Mouse (Mus musculus) intestine, postnatal 0 days (tissue): ENCODE data around the gene Vmn1r178. TPM values are rescaled to one million over a fixed set of nuclear protein-coding genes. Genes with fewer than 3 reads are reported as not detected.
"Not testable (repeated sequence)": the region's sequence is repeated elsewhere in the genome, so short reads cannot be mapped to it uniquely, and the experiment has no call there.

Experiments
- ATAC-seq: fragments of 200-750 bp; cut with Nextera tagmentation; 2 replicates; pipeline ENCODE4 v1.8.0; 2017; ENCODE audit warnings: mild to moderate bottlenecking, moderate TSS enrichment, moderate library complexity
- H3K27ac ChIP-seq: fragments of 300-500 bp; sonication (generic); 2 replicates; pipeline ENCODE4 v1.5.1; 2014; ENCODE audit warnings: mild to moderate bottlenecking, low read depth, low read length, moderate library complexity
- H3K27me3 ChIP-seq: fragments of 300-500 bp; sonication (generic); replicated peaks from 2 replicates; pipeline ENCODE4 v1.6.1; 2014; ENCODE audit warnings: low read length, mixed read lengths; ENCODE audit not compliant: control insufficient read depth, insufficient read depth
- H3K36me3 ChIP-seq: fragments of 300-500 bp; sonication (generic); 2 replicates; pipeline ENCODE4 v1.6.1; 2014; ENCODE audit warnings: mild to moderate bottlenecking, moderate library complexity; ENCODE audit not compliant: control insufficient read depth, insufficient read depth
- H3K4me1 ChIP-seq: fragments of 300-500 bp; sonication (generic); replicated peaks from 2 replicates; pipeline ENCODE4 v1.6.1; 2014; ENCODE audit warnings: antibody characterized with exemption, low read length, mixed read lengths; ENCODE audit not compliant: control insufficient read depth, insufficient read depth
- H3K4me2 ChIP-seq: fragments of 300-500 bp; sonication (generic); replicated peaks from 2 replicates; pipeline ENCODE4 v1.6.1; 2014; ENCODE audit warnings: low read depth, mild to moderate bottlenecking, moderate library complexity
- H3K4me3 ChIP-seq: fragments of 300-500 bp; sonication (generic); 2 replicates; pipeline ENCODE4 v1.5.1; 2014; ENCODE audit warnings: low read depth, low read length
- H3K9ac ChIP-seq: fragments of 300-500 bp; sonication (generic); 2 replicates; pipeline ENCODE4 v1.6.1; 2014; ENCODE audit warnings: mild to moderate bottlenecking, low read depth, low read length
- H3K9me3 ChIP-seq: fragments of 300-500 bp; sonication (generic); 2 replicates; pipeline ENCODE4 v1.6.1; 2016; ENCODE audit warnings: mixed run types; ENCODE audit not compliant: control insufficient read depth
- CTCF ChIP-seq: sonication (generic); IDR thresholded peaks from 2 replicates; pipeline ENCODE4 v1.5.1; 2016; ENCODE audit warnings: low read depth, mild to moderate bottlenecking, control low read depth, antibody characterized with exemption, moderate library complexity
- WGBS: fragments of 180-500 bp; shearing (Covaris S2); extraction: QIAGEN DNeasy Blood & Tissue Kit; methylation state at CpG from one replicate; pipeline ENCODE4 v1.1.7; 2014; 5-methylcytosine and 5-hydroxymethylcytosine counted together
- polyA plus RNA-seq: library from polyadenylated mRNA; unstranded; fragments of >200 nt; fragmentation: Nextera tagmentation; extraction: Ambion mirVana; gene quantifications from 2 replicates; pipeline ENCODE4 v1.2.1, GENCODE M21; 2015

Vmn1r178 gene
- polyA plus RNA-seq, result not detected in 2 replicates

- no peaks in the 10 kb centered on the region for H3K9me3 ChIP-seq
- H3K4me2 ChIP-seq, result no peak within 1 kb of the TSS
- 89% methylated on average over 1 of the region's 1 CpGs for WGBS
- H3K9ac ChIP-seq, result no peak within 1 kb of the TSS
- H3K36me3 ChIP-seq, result no peaks in the 10 kb centered on the region
- TF ChIP-seq CTCF, result no peak
- no peaks in the 10 kb centered on the region for H3K27me3 ChIP-seq
- ATAC-seq, result no peak
- no peak within 1 kb of the TSS for H3K27ac ChIP-seq
- no peak within 1 kb of the TSS for H3K4me3 ChIP-seq
- H3K4me1 ChIP-seq, result no peaks in the 10 kb centered on the region
Observed at GRCm38 (mm10) chr7:23891709-23892108, at the start of gene Vmn1r178. Gene Vmn1r178, plus strand, starts transcription at chr7:23892009.

GRCm38 (mm10) chr7:23866349-23866748, 25.5 kb upstream of the Vmn1r178 start, which contains the start of gene Vmn1r177:
Gene Vmn1r177, minus strand, starts transcription at chr7:23866449.
- ATAC-seq, H3K27ac ChIP-seq: not testable (repeated sequence)
- 0% methylated on average over 1 of the region's 1 CpGs for WGBS

GRCm38 (mm10) chr7:23876918-23877317, 14.9 kb upstream of the Vmn1r178 start:
- H3K4me3 ChIP-seq, H3K9me3 ChIP-seq, H3K4me1 ChIP-seq, H3K27me3 ChIP-seq, ATAC-seq, H3K27ac ChIP-seq, H3K9ac ChIP-seq, H3K4me2 ChIP-seq, H3K36me3 ChIP-seq: not testable (repeated sequence)
- 62% methylated on average over 3 of the region's 4 CpGs for WGBS

More at GRCm38 (mm10) chr7:23866349-23866748, 25.5 kb upstream of the Vmn1r178 start, which contains the start of gene Vmn1r177:
- H3K36me3 ChIP-seq, H3K9ac ChIP-seq, H3K27me3 ChIP-seq, H3K9me3 ChIP-seq, H3K4me2 ChIP-seq, H3K4me1 ChIP-seq, H3K4me3 ChIP-seq: not testable (repeated sequence)

DNA sequence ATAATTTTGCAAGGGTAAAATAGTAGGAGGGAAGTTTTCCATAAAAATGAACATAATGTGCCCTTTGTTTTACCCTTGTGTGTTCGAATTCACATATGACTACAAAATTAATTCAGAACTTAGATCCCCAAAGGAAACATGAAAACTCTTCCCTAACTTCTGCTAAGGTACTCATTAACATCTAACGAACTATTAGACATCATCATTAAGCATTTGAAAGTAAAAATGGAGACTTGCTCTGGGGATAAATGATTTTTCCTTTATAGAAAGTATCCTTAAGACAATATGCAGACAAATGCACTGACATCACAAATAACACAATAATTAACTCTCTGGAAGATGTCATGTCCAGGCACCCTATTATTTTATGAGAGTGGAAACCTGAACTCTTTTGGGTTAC, 34.9 kb downstream of the Vmn1r178 start, which contains the start of gene Vmn1r179:
Gene Vmn1r179 (plus strand): TSS at position 301 of the 400 bp plus-strand sequence.
- TF ChIP-seq CTCF, result no peak
- Histone ChIP-seq H3K4me2 (no peak within 1 kb of the TSS), H3K9ac (no peak within 1 kb of the TSS), H3K27ac (no peak within 1 kb of the TSS), H3K36me3 (no peaks in the 10 kb centered on the region), H3K27me3 (no peaks in the 10 kb centered on the region), H3K4me3 (no peak within 1 kb of the TSS), H3K9me3 (no peaks in the 10 kb centered on the region), H3K4me1 (no peaks in the 10 kb centered on the region)
- WGBS, result 54% methylated on average over 2 of the region's 2 CpGs
- ATAC-seq, result no peak

Other genes with a start within 250 kb of the Vmn1r178 start
- gene Vmn1r172, start 233.7 kb upstream of the Vmn1r178 start, polyA plus RNA-seq, result not detected in 2 replicates
- not detected in 2 replicates for gene Vmn1r173, start 191.3 kb upstream of the Vmn1r178 start, polyA plus RNA-seq
- not detected in 2 replicates for gene Vmn1r174, start 139.7 kb upstream of the Vmn1r178 start, polyA plus RNA-seq
- not detected in 2 replicates for gene Vmn1r175, start 81.4 kb upstream of the Vmn1r178 start, polyA plus RNA-seq
- not detected in 2 replicates for gene Vmn1r176, start 54.6 kb upstream of the Vmn1r178 start, polyA plus RNA-seq
- not detected in 2 replicates for gene Vmn1r177, start 25.6 kb upstream of the Vmn1r178 start, polyA plus RNA-seq
- not detected in 2 replicates for gene Vmn1r179, start 35.0 kb downstream of the Vmn1r178 start, polyA plus RNA-seq
- not detected in 2 replicates for gene Vmn1r180, start 58.6 kb downstream of the Vmn1r178 start, polyA plus RNA-seq
- gene Vmn1r181, start 82.6 kb downstream of the Vmn1r178 start, polyA plus RNA-seq, result not detected in 2 replicates
- not detected in 2 replicates for gene V1rd19, start 109.7 kb downstream of the Vmn1r178 start, polyA plus RNA-seq
- not detected in 2 replicates for gene Vmn1r183, start 161.2 kb downstream of the Vmn1r178 start, polyA plus RNA-seq
- gene Zfp180, start 189.9 kb downstream of the Vmn1r178 start, polyA plus RNA-seq, result 5.2 and 6.5 TPM in 2 replicates
- 2.0 and 2.2 TPM in 2 replicates for gene Zfp112, start 220.3 kb downstream of the Vmn1r178 start, polyA plus RNA-seq
- 7.9 and 8.0 TPM in 2 replicates for gene Zfp235, start 242.2 kb downstream of the Vmn1r178 start, polyA plus RNA-seq